Mouse (Mus musculus) bone marrow, adult 2 months (tissue): Measurements from ENCODE around the gene Uchl5. TPM values are rescaled to one million over a fixed set of nuclear protein-coding genes. Genes with fewer than 3 reads are reported as not detected.
A peak's percentile ranks its signal among the peaks of the same experiment; 100 is the strongest.

ENCODE experiments used
- H3K27ac ChIP-seq: fragments of 200-500 bp; 2 replicates; pipeline ENCODE4 v1.5.1; 2012; ENCODE audit warnings: low read depth, mild to moderate bottlenecking, control low read depth, inconsistent platforms, low read length; ENCODE audit not compliant: control insufficient read depth, poor library complexity, insufficient read depth
- H3K4me1 ChIP-seq: fragments of 200-500 bp; 2 replicates; pipeline ENCODE4 v1.6.1; 2011; ENCODE audit warnings: low read length; ENCODE audit not compliant: control insufficient read depth, insufficient read depth
- H3K4me3 ChIP-seq: fragments of 200-500 bp; replicated peaks from 2 replicates; pipeline ENCODE3; 2011; ENCODE audit warnings: mild to moderate bottlenecking, low read depth, low read length, control low read depth; ENCODE audit not compliant: control insufficient read depth
- CTCF ChIP-seq: fragments of 200-500 bp; IDR thresholded peaks from 2 replicates; pipeline ENCODE4 v1.5.1; 2011; ENCODE audit warnings: low read length, control low read depth; ENCODE audit not compliant: control insufficient read depth, insufficient read depth
- POLR2A ChIP-seq: fragments of 200-500 bp; IDR thresholded peaks from 2 replicates; pipeline ENCODE4 v1.6.1; 2011; ENCODE audit warnings: low read depth, mild to moderate bottlenecking, control low read depth, low read length, borderline replicate concordance; ENCODE audit not compliant: control insufficient read depth
- WGBS: fragments of 180-500 bp; shearing (Covaris S2); methylation state at CpG from one replicate; pipeline ENCODE4 v1.1.7; 2018; 5-methylcytosine and 5-hydroxymethylcytosine counted together
- polyA plus RNA-seq: library from polyadenylated mRNA; stranded (reverse); fragments of >200 nt; gene quantifications from 2 replicates; pipeline ENCODE4 v1.2.4, GENCODE M21; 2011; ENCODE audit warnings: low replicate concordance; ENCODE audit not compliant: missing spikeins, insufficient read depth, insufficient read length

Uchl5 gene
- polyA plus RNA-seq, 1 experiment: 90.7 TPM

- Histone ChIP-seq H3K27ac (no peak overlapping the region), H3K4me1 (no peaks in the 10 kb centered on the region), H3K4me3 (no peak overlapping the region)
- 92% methylated on average over 20 of the region's 20 CpGs for WGBS
- TF ChIP-seq POLR2A: no peak
- no peak for TF ChIP-seq CTCF
These were observed 6.5 kb upstream of the Uchl5 start for GRCm38 (mm10) chr1:143770444-143771109.

- TF ChIP-seq CTCF (no peak), POLR2A (no peak)
- 85% methylated on average over 7 of the region's 7 CpGs for WGBS
- H3K4me1 ChIP-seq: no peaks in the 10 kb centered on the region
- no peak overlapping the region for H3K27ac ChIP-seq
- no peak overlapping the region for H3K4me3 ChIP-seq
These were observed 4.0 kb upstream of the Uchl5 start for GRCm38 (mm10) chr1:143773082-143773481.

GRCm38 (mm10) chr1:143773909-143774308 is 3.2 kb upstream of the Uchl5 start:
- no peak overlapping the region for H3K4me3 ChIP-seq
- 59% methylated on average over 6 of the region's 6 CpGs for whole genome bisulfite sequencing
- no peak overlapping the region for H3K27ac ChIP-seq
- H3K4me1 ChIP-seq: no peaks in the 10 kb centered on the region
- TF ChIP-seq CTCF: no peak
- no peak for TF ChIP-seq POLR2A

- H3K27ac ChIP-seq: peak overlapping the region; percentile 80
- WGBS: under 1% methylated on average over 39 of the region's 39 CpGs
- peak overlapping the region; percentile 95 for H3K4me3 ChIP-seq
These were observed 616 bp downstream of the Uchl5 start for GRCm38 (mm10) chr1:143777558-143778218.

GRCm38 (mm10) chr1:143788584-143789227 is 11.6 kb downstream of the Uchl5 start:
- TF ChIP-seq POLR2A (no peak), CTCF (peak; percentile 93)
- H3K4me3 ChIP-seq: no peak overlapping the region
- no peak overlapping the region for H3K27ac ChIP-seq
- WGBS: 74% methylated on average over 2 of the region's 2 CpGs
- H3K4me1 ChIP-seq: no peaks in the 10 kb centered on the region

More at GRCm38 (mm10) chr1:143777558-143778218, 616 bp downstream of the Uchl5 start:
- H3K4me1 ChIP-seq: no peaks in the 10 kb centered on the region
- TF ChIP-seq CTCF (no peak), POLR2A (no peak; the same call in 1 of the 2 replicates)

GRCm38 (mm10) chr1:143803537-143803936 is 26.5 kb downstream of the Uchl5 start:
- 28% methylated on average over 4 of the region's 4 CpGs for WGBS
- no peak overlapping the region for H3K4me3 ChIP-seq
- no peak overlapping the region for H3K27ac ChIP-seq
- no peak for TF ChIP-seq CTCF
- H3K4me1 ChIP-seq: no peaks in the 10 kb centered on the region

GRCm38 (mm10) chr1:143809062-143809461 is 32.0 kb downstream of the Uchl5 start:
- Histone ChIP-seq H3K27ac (no peak overlapping the region), H3K4me1 (no peaks in the 10 kb centered on the region; the same call in 1 of the 2 replicates), H3K4me3 (no peak overlapping the region)
- TF ChIP-seq CTCF (no peak), POLR2A (no peak)
- WGBS: 92% methylated on average over 6 of the region's 6 CpGs

- H3K4me1 ChIP-seq: no peaks in the 10 kb centered on the region; the same call in 1 of the 2 replicates
- no peak for TF ChIP-seq POLR2A
- TF ChIP-seq CTCF: peak; percentile 94
- 30% methylated on average over 7 of the region's 7 CpGs for WGBS
- no peak overlapping the region for H3K27ac ChIP-seq
- no peak overlapping the region for H3K4me3 ChIP-seq
These were observed 36.7 kb downstream of the Uchl5 start for GRCm38 (mm10) chr1:143813676-143814360.
